Mouse (Mus musculus) cerebellum, postnatal 4 days (tissue): ENCODE data around the gene Hoxc4.

Source experiments
- DNase-seq, 2 experiments: peaks; one replicate each; pipeline ENCODE4 v3.0.0; 2022; ENCODE audit warnings: low spot score in 2 of 2, mixed read lengths in 1 of 2

Hoxc4 gene

DNA sequence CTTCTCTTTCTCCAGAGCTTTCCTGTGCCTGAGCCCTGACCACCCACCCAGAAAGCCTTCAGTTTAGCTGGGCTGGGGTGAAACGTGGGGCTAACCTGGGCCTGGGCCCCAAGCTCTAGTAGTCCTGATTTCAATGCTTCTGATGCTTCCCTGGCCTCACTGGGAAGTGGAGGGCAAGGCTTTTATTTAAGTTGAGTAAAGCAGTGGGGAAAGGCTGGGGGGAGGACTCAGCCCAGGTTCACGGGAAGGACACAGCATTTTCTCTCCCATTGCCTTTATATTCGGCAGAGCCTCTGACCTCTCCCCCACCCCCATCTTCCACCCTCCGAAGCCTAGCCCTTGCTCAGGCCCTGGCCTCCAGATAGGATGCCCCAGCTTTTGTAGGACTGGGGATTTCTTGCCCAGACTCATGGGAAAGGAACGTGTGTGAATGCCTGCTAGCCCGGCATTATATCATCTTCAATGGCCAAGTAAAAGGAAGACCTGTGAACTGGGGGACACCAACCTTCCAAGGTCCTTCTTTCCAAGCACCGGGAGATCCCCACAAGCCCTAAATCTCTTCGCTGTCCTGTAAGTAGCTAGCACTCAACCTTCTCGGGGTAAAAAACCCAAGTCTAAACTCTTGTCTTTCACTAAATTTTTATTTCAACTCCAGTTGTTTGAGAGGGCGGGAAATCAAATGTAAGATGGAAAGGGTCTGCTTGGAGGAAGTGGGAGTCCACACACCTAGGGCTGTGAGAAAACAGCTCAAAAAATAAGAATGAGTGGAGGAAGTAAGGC lies 20.2 kb downstream of the Hoxc4 start:
- DNase-seq, result no peak

DNA sequence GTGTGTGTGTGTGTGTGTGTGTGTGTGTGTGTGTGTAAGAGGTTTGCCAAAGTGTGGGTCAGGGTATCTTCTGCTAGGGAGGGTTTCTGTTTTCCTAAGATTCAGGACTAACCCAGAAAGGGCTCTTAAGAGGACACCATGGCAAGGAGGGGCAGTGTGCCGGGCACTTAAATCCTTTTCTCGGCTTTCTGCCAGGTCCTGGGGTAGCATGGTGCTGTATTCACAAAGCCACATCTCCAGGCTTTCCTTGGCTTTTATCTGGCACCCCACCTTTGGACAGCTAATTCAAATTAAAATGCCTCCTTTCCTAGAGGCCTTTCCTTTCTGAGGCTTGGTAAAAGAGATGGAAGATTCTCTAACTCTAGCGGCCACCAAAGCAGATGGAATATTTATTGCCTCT lies 20.9 kb downstream of the Hoxc4 start:
- no peak for DNase-seq

DNA sequence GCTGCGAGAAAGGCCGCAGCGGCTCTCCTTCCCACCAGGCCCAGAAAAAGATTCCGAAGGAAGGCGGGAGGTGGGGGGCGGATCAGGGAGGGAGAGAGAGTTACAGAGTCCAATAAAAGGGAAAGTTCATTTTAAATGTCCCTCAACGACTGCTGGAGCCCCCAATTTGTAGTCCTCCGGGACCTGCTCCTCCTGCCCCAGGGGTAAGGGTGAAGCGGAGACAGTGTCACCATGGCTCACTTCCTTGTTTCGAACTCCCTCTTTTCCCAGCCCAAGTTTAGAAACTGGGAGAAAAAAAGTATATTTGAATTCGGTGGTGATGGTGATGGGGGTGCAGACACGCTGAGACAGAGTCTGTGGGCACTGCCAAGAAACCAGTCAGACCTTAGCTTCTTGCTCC lies 21.9 kb downstream of the Hoxc4 start:
- no peak for DNase-seq

DNA sequence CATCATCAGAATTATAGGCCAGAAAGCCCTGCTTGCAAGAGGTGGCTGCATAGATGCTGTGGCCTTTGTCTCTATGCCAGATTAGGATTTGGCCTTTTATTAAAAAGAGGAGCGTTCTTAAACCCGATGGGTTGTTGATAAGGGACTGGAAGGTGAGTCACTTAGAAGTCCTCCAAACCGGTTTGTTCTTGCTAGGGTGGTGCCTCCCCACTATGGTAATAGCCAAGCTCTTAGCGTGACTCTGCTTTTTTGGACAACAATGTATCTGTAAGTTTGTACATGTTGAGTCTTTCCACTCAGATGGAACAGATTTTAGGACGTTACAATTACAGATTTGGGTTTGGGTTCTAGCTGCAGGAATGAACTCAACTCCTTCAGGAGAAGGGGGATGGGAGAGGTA lies 22.9 kb downstream of the Hoxc4 start:
- DNase-seq, result no peak

DNA sequence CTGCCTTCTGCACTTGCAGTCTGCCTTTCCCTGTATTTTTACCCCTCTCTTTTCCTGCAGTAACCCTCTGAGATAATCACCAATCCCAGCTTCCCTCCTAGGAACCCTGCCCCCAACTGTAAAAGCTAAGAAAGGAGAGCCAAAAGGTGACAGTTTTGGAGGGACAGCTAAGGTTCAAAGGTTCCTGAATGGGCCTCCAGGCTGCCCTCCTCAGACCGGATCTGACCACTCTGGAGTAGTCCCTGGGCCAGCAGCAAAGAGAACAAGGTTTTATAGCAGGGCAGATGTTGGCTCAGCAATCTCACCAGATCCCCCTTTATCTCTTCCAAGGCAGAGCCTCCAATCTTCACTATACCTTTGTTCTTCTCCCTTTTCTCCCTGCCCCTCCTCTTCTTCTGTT lies 23.5 kb downstream of the Hoxc4 start:
- no peak for DNase-seq

DNA sequence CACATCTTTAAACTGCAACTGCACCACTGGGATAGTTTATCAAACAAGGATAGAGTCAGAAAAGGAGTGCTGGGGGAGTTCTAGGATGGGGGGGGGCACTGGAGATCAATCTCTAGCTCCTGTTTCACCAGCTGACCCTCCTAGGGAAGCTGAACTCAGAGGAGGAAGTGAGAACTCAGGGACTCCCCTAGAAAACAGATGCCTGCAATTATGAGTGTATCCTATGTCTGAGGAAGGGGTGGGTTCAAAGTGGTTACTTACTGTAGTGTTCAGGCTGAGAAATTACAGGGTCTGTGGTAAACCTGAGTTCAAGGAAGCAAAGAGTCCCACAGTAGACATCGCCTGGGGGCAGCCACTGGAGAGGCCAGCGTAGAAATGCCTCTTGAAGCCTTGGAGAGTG lies 32.9 kb downstream of the Hoxc4 start:
- no peak for DNase-seq

DNA sequence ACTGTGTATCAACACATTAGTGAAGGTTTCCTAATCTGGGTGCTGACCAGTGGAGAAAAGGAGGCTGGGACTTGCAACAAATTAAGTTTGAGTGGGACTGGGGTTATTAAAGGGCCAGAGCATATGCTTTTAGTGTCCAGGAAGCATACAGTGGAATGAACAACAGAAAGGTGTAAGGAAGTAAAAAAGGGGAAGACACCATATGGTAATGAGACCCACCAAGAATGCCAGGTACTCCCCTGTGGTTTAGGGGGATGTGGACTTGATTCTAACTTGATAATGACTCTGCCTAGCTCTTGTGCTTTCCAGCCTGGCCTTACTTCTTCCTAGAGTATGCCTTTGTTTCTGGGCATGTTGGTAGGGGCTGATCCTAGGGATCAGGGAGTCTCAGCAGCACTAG lies 34.5 kb downstream of the Hoxc4 start:
- no peak for DNase-seq

DNA sequence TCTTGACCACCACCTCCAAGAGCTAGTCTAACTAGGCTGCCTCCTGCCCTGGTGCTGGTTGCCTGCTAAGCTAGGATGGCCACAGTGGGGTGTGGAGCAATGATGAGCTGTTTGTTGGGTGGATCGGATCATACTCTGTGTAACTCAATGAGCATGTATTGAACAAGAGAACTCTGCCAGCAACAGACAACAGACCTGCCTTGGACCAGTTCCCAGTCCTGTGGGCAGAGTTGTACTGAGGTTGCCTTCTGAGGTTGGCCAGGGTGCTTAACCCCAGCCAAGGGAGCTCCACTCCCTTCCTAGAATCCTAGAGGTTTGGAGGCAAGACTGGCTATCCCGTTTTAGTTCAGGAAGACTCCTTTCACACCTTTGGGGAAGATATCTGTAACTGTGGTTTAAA lies 37.7 kb downstream of the Hoxc4 start:
- no peak for DNase-seq

DNA sequence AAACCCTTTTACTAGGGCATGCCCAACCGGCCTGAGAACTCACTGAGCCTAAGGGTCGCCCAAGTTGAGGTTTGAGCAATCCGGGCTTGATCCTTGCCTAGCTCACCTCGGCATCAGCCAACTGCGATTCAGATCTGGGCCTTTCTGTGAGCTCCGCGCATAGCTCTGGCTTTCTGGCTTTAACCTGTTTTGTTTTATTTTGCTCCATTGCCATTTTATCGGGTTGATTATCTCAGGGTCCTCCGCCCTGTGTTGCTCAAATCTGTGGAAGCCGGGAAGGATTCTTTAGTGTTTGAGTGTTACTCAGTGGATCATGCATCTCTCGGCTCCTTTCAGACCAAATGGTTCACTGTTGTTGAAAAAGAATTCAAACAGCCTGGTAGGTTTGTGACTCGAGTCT lies 40.0 kb downstream of the Hoxc4 start:
- no peak for DNase-seq

DNA sequence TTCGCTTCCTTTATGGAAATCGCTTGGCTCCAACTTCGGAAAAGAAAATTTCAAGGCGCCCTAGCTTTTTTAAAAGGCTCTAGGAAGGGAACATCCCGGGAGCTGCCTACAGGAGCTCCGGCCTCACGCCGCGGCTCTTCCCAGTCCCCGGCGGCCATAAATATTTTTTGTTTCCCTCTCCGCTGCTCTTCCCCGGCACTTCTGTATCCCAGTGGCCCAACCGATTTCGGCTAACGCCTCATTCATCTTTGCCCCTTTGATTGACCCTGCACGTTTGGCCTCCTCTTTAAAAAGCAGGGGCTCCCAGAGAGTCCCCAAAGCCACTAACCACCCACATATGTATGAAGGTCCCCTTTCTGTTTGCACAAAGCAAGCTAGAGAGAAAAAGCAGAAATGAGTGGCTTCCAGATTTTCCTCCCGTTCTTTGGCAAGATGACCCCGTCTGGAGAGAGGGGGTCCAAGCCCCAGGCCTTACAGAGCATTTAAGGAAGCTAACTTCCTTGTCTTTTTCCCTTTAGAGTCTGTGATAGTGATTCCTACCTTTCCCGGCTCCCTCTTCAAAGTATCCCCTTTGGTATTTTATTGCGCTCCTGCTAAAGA lies 40.8 kb downstream of the Hoxc4 start:
- no peak for DNase-seq

DNA sequence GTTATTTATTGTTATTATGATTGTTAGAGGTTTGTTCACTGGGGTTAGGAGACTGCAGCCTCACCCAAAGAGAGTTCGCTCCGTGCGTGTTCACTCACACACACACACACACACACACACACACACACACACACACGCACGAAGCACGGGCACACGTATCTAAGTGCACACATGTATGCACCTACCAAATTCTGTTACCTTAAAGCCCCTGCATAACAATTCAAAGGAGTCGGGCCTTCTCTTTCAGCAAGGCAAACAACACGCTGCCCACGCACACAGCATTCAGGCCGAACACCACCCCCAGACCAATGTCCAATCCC lies 41.2 kb downstream of the Hoxc4 start:
- no peak for DNase-seq

DNA sequence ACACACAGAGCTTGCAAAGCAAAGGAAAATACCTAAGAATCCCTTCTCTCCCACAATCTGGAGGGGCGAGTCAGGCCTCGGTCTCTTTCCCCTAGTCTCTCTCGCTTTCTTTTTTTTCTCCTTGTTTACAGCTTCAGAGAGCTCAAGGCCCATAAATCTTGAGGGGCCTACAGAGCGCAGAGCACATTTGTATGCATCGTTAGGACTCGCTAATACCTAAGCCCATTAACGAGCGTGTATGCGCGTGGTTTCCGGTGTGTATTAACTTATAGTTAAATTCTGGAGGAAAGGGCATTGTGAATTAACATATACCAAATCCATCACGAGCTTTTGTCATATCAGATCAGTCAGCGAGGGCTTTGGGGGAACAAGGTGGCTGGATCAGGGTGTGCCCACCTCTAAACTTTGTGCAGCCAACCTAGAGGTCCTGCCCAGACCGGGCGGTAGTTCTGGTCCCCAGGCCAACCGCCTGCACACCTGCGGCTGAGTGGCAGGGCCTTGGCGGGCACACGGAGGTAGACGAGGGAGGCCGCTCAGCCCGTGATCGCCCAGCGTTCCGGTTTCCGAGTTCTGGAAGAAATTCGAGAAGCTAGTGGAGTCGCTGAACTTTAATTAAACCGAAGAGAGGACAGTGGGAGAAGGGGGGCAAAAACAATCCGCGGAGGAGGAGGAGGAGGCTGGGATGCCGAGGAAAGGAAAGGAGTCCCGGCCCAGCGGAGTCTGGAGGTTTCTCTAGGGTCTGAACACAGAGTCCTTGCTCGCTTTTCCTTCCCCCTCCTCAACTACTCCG lies 41.8 kb downstream of the Hoxc4 start:
- DNase-seq, result no peak

DNA sequence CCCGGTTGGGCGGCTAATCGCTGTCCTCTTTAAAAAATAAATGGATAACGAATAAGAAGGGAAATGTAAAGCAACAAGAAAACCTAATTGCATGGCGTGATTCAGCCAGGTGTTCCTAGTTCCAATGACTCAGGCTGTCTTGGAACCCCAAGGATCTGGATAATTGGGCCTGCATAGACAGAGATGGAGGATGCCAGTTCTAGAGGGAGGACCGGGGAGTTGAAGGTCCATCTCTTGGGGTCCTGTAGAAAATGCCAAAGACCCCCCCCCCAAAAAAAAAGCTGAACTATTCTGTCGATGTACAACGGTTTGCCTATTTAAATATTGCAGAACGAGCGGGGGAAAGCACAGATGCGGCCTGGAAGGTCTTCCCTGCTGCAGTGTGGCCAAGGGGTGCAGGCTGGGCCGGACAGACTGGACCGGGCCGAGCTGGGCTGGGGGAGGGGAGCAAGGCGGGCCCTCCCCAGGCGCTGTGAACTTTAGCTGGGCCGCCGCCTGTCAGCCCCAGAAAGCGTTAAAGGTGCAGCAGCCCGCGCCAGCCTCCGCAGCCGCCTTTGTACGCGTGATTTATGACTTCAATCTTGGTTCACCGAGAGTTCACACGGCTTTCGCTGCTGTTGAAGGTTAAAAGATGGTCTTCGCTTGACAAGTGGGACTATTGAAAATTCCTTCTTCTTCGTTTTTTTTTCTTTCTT lies 42.5 kb downstream of the Hoxc4 start:
- DNase-seq, result no peak

DNA sequence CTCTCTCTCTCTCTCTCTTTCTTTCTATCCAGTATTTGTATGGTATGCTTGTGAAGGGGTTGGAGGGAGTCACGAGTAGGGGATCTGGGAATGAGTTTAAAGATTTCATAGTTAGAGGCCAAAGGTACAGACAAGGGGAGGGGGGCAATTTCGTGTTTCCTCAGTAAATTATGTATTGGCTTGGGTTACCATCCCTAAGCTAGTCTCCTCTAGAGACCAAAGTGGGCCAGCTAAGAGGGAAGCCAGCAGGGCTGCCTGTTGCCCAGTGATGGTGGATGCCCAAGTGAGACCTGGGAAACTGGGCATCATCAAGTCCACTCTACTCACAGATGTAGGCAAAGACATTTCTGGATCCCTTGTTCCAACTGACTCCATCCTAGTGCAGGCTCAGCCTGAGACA lies 43.3 kb downstream of the Hoxc4 start:
- DNase-seq, result no peak

DNA sequence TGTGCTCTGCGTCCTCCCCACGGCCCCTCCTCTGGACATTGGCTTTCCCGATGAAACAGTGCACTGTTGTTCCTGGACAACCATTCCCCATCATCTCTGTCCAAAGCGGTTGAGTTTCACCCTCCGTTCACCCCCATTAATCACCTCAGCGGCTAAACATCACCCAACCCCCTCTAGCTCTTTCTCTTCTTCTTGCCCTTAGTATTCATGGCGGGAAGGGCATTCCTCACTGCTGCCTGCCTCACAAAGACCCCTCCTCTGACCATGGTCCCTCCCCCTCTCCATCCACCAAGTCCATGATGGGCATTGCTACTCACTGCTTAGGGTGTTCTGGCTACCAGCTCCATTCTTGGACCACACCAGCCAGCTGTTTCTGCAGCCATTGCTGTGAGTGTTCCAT lies 46.9 kb downstream of the Hoxc4 start:
- DNase-seq, result no peak

DNA sequence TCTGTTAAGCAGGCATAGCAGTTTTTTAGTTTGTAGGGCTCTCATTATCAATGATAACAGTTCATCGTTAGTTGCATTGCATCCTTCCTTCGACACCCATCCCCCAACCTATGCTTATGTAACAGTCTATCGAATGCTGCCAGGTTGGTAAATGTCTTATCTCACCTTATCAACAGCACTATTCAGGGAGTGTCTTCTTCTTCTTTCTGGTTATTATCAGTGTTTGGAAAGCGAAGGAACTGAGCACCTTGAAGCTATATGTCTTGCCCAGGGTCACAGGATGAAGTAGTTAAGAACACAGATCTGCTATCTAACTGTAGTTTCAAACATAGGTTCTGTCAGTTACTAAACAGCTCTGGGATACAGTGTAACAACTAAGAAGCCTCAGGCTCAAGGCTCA lies 49.0 kb downstream of the Hoxc4 start:
- no peak for DNase-seq

DNA sequence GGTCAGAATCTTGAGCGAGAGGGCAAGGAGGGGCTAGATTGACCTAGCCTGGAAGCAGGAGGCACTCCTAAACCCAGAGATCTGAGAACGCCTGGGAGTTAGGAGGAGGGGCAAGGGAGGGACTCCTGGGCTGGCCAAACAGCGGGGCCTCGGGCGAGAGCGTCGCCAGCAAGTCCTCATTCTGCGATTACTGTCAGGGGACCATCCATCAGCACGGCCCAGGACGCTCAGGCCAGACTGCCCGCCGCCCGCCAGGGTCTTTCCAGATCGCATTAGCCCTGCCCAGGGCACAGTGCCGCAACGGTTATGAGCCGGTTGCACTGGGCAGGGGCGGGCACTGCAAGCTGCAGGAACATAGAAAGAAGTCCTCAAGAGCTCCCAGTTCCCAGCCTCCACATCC lies 50.4 kb downstream of the Hoxc4 start:
- no peak for DNase-seq

DNA sequence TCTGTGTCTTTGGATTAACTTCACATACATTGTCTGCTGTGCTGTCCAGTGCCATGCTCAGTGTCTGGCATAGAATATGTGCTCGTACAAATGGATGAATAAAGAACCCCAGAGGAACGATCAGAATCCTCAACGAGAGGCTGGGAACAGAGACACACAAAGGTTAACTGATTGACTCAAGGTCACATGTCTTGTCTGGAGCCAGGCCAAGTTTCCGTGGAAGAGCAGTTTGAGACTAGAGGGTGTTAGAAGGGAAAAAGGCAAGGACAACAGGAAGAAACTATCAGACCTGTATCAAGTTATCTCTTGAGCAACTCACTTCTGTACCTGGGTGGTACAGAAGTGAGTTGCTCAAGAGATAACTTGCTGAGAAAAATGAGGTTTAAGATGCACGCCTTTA lies 52.5 kb downstream of the Hoxc4 start:
- no peak for DNase-seq

DNA sequence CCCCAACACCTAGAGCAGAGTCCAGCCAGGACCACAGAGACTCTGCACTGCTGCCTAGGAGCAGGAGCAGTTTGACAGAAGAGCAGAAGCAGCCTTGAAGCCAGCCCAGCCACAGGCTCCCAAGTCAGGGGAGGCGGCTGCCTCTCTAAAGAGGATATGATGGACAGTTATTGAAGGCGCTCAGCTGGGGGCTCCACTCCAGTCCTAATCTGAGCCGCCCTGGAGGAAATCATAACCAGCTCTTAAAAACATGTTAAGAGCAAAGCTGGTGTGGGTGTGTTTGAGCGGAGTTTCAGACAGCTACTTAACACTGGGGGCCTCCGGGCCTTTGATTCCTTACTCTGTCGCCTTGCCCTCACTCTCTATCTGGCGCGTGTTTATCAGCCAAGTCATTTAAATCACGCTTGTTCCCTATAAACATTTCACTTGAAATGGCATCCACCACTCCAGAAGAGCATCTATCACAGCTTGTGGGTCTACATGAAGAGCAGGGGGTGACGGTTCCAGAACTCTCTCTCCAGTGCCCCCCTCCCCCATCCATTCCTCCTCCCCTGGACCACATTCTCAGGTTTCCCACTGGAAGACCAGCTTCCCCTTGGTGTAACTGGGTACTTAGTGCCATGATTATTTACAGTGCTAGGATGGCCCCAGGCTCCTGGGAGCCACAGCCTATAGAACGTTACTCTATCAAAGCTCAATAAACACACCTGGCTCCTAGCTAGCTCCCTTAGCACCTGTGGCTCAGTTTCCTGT lies 56.1 kb downstream of the Hoxc4 start:
- no peak for DNase-seq

DNA sequence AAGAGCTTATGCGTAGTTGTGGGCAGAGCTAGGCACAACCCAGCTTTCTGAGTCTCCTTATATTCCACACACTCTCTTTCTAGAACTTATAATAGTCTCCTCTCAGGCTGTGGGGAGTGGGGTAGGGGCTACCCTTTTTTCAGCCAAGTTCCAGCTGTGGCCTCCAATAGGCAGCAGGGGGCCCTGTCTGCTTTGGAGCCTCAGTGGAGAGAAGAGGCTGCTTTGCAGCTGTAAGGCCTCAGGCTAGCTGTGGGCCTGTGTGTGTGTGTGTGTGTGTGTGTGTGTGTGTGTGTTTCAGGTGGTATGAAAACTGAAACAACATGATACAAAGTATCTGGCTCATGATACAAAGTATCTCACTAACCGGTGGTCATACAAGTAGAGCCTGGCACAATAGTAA lies 58.9 kb downstream of the Hoxc4 start:
- DNase-seq, result no peak

DNA sequence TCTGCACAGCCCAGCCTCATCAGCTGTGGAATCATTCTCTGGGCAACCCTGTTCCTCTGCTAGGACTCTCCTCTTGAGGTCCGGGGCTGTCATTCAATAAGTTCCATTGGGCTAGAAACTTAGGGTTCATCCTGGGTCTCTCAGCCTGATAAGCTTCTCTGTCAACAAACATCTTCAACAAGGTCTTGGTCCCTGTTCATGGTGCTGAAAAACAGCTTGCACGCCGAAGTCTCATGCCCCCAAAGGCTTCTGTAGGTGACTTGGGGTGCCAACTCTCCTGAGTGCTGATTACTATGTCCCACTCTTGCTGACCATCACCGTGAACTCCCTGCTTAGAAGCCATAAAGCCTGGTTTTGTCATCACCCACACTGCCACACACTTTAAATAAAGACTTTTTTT lies 63.9 kb downstream of the Hoxc4 start:
- no peak for DNase-seq

DNA sequence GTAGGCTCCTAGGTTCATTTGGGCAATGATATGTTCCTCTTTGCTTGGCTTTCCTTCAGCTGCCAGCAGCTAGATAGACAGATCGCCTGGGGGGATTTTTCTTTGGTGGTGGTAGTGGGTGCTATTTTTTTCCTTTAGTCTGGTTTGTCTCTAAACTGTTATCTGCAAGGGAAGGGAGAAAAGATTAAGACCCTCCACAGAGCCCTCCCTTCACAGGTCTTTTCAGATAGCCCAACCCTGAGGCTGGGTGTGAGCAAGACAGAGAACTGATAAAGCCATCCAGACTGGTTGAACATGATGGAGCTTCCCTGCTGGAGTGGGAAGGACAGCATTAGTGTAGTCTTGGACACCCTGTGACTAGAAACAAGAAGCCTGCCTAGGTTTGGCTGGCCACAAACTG lies 64.9 kb downstream of the Hoxc4 start:
- DNase-seq, result no peak
